Mouse (Mus musculus): ENCODE data around the gene Etl4. TPM values are rescaled to one million over a fixed set of nuclear protein-coding genes. Genes with fewer than 3 reads are reported as not detected.

Etl4 gene
- not detected in 2 replicates for total RNA-seq (2014; fragmentation: Nextera tagmentation)
- not detected in 2 replicates for total RNA-seq (2017)

DNA sequence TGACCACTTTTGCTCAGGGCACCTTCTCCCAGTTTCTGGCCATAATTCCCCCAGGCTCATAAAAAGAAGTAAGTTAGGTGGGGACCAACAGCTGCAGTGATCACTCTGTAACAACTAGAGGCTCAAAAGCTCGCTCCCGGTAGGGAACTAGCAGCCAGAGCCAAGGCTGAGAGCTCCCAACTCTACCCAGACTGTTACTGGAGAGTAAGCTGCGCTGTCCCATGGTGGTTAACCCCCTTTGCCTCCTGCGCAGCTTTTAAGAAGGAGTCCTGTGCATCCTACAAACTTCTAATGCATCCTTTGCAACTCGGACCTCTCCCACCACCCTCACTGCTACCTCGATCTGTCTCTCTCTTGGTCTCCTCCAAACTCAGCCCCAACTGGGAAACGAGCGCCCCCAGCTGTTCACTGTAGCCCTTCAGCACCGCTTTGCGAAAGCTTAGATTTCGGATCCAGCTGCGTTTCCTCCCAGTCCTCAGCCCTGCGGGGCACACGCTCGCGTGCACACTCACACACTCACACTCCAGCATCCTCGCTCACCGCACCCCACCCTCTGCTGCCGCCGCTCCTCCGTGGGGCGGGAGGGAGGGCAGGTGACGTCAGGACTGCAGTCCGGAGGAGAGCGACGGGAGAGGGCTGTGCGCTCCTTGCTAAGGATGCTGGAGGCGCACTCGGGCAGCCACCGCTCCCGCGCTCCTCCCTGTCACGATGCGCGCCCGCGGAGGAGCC lies at the start of gene Etl4:
TSS of gene Etl4 (plus strand) at position 610 of the 729 bp plus-strand sequence.
- ATAC-seq (replicated peaks; ENCODE audit: low FRiP score, low TSS enrichment, poor library complexity, severe bottlenecking), result no peak

- peak; percentile 41 for ATAC-seq (replicated peaks; ENCODE audit: low FRiP score, low TSS enrichment, poor library complexity, severe bottlenecking)
Measured at GRCm38 (mm10) chr2:19869167-19869566, 40.4 kb upstream of the Etl4 start.

DNA sequence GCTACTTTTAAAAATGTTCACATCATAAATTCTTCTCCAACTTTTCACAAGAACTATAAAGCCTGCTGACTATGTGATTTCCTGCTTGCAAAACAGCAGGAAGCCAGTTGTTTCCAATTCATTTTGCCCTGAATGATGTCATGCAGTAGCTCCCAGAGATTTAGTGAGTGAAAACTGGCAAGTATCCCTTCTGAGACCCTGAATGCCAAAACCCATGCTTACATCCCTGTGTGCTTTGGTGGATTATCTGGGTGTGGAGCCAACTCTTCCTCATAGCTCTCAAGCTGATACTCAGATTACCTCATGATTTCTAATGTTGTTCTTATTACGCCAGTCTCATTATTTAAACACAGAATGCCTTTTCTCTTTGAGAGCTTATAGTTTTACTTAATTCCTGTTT lies 37.7 kb upstream of the Etl4 start:
- ATAC-seq (replicated peaks; ENCODE audit: low FRiP score, low TSS enrichment, poor library complexity, severe bottlenecking), result no peak

GRCm38 (mm10) chr2:19890875-19891274 lies 18.7 kb upstream of the Etl4 start:
- ATAC-seq (replicated peaks; ENCODE audit: low FRiP score, low TSS enrichment, poor library complexity, severe bottlenecking), result no peak

DNA sequence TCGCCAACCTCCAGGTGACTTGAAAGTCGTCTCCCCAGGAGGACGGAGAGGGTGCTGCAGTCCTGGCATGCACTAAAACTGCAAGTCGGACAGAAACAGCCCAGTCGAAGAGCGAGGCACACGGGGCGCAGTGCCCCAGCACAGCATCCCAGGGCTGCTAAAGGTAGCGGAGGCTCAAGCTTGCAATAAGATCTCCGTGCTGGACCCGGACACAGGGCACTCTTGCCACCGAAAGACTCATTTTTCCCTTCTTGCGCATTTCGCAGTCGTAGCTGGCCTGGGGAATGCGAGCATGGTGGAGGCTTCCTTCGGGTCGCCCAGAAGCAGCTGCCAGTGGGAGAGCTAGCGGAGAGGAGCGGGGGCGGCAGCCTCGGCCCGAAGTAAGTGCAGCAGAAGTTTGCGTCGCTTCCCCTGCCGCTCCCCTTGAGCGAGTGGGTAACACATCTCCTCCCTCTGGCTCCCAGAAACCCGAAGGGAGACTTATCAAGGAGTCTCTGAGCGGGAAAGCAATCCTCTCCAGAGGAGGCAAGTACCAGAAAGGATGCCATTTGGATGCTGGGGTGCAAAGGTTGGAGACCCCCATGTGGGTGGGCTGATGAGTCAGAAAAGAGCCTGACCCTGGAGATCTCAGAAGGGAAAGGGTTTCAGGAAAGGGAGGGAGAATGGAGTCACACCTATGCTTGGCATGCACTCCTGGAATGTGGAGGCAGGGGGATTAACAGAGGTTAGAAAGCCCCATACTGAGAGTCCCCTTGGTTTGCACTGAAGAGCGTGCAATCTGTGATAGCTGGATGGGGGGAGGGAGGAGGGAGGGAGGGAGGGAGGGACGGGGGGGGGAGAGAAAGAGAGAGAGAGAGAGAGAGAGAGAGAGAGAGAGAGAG lies 560 bp downstream of the Etl4 start:
- no peak for ATAC-seq (replicated peaks; ENCODE audit: low FRiP score, low TSS enrichment, poor library complexity, severe bottlenecking)

DNA sequence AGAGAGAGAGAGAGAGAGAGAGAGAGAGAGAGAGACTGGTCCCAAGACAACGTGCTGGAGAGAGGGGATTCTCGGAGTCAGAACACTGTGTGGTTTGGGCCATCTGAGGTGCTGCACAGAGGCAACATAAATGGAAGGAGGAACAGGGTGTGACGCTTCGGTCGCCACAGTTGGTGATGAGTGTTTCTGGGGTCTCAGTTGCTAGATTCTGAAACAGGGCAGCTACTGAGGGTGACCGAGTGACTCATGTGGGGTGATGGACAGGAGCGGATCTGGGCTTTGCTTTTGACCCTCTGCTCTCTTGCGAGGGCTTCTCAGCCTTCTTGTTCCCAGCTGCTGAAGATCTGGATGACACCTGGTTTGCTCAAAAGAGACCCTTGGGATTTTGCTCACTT lies 1.2 kb downstream of the Etl4 start:
- no peak for ATAC-seq (replicated peaks; ENCODE audit: low FRiP score, low TSS enrichment, poor library complexity, severe bottlenecking)

GRCm38 (mm10) chr2:19919190-19919589 lies 9.6 kb downstream of the Etl4 start:
- ATAC-seq (replicated peaks; ENCODE audit: low FRiP score, low TSS enrichment, poor library complexity, severe bottlenecking), result 0 out of 2 replicates have a peak, but pooled peaks have one; percentile 50

- ATAC-seq (replicated peaks; ENCODE audit: low FRiP score, low TSS enrichment, poor library complexity, severe bottlenecking), result no peak
Measured at GRCm38 (mm10) chr2:19930009-19930408, 20.4 kb downstream of the Etl4 start.

DNA sequence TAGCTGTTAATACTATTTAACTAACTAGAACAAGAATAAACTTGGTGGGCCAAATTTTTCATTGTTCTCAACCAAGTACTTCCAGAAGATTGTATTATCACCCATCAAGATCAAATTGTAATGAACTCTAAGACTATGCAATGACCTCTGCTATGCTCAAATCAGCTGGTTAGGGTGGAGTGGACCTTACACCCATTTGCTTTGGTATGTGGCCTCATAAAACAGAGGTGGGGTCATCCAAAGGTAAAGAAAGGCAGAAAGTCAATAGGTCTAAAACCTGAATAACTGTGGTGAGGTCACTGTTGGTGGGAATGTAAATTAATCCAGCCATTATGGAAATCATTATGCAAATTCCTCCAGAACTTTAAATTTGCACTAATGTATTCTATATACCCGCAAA lies 24.3 kb downstream of the Etl4 start:
- no peak for ATAC-seq (replicated peaks; ENCODE audit: low FRiP score, low TSS enrichment, poor library complexity, severe bottlenecking)

GRCm38 (mm10) chr2:19945205-19945604 lies 35.6 kb downstream of the Etl4 start:
- ATAC-seq (replicated peaks; ENCODE audit: low FRiP score, low TSS enrichment, poor library complexity, severe bottlenecking), result no peak

DNA sequence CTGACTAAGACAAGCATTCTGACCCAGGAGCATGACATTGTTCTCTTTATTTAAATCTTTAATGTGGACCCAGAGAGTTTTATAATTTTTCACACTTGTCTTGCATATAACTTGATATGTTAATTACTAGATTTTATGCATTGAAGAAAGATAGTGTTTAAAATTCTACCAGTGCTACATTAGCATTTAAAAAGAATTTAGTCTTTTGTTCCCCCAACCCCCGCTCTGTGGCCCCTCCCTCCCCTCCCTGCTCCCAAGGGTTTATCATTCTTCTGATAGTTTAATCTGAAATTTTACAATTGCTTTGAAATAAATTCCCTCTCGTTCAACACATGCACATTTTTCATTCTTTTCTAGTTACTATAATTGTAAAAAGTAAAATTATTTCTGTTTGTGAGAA lies 43.4 kb downstream of the Etl4 start:
- no peak for ATAC-seq (replicated peaks; ENCODE audit: low FRiP score, low TSS enrichment, poor library complexity, severe bottlenecking)

DNA sequence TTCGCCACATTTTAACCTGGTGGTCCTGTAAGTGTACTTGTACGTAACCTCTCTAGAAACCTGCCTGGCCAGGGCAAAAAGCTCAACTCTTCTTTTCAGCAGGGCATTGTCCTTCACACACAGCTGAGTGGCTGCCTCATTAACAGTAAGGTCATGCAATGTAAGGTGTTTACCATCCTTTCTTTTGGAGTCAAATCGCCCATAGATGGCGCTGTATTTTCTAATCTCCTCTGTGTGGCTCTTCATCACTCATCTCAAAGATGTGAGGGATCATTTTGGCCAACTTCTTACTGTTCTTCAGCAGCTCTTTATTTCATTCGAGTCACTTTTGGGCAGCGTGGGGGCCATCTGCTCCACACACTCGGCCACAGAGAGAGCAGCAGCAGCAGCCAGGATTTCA lies 56.9 kb downstream of the Etl4 start:
- ATAC-seq (replicated peaks; ENCODE audit: low FRiP score, low TSS enrichment, poor library complexity, severe bottlenecking), result no peak

GRCm38 (mm10) chr2:20037671-20038070 lies 128.1 kb downstream of the Etl4 start:
- no peak for ATAC-seq (replicated peaks; ENCODE audit: low FRiP score, low TSS enrichment, poor library complexity, severe bottlenecking)

DNA sequence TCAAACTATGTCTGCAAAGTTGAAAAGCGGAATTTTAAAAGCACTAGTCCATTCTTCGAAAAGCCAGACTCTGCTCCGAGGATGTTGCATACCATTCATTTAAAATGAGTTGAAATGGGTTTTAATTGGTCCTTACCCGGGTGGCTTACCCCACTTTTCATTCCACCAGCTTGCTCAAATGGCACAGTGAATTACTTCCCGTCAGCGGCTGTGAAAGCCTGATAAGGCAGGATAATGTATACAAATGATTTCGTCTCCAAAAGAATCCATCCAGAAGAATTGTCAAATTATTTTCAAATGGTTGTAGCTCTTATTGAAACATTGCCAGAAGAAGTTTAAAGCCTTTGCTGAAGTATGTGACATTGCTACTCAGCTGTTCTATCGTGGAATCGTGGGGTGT lies 162.8 kb downstream of the Etl4 start:
- ATAC-seq (replicated peaks; ENCODE audit: low FRiP score, low TSS enrichment, poor library complexity, severe bottlenecking), result no peak

DNA sequence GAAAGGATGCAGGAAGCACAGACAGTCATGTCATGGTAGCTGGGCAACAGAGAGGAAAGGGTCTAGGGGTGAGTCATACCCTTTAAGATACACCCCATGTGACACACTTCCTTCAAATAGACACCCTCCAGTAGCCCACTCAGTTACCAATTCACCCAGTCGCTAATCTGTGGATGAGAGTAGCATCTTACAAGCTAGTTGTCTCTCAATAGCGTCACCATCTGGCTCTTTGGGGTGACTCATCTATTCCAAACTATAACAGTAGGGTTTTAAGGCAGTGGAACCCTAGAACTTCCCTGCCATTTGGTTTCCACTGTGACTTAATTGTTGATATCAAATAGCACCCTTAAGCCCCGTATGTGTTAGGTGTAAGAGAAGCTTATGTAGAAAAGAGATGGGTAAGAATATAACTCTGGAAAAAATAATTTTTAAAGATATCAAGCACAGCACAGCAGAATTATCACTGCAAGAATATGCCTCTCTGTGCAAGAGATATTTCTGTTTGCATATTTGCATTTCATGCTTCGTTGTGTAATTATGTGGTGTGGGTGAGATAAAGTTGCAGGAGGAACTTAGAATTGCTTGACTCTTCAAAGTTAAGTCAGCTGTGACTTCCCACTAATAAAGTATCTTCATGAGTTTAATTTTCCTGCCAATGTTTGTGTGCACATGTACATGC lies 166.7 kb downstream of the Etl4 start:
- no peak for ATAC-seq (replicated peaks; ENCODE audit: low FRiP score, low TSS enrichment, poor library complexity, severe bottlenecking)

DNA sequence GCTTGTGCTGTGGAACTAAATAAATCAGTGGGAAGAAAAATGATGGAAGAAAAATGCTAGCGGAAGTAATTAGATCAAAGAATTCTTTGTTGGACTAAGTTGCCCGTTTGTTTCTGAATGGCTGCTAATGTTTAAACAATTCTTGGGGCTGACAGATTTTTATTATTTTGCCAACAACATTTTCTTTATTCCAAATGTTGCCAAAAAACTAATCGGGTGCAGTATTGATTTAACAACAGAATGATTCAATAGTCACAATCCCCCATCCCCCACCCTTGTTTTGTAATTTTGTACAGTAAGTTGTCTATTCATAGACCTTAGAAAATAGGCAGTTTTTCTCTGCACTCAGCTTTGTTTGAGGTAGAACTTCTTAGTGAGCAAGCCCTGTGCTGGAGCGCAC lies 175.2 kb downstream of the Etl4 start:
- no peak for ATAC-seq (replicated peaks; ENCODE audit: low FRiP score, low TSS enrichment, poor library complexity, severe bottlenecking)

GRCm38 (mm10) chr2:20105456-20105855 lies 195.9 kb downstream of the Etl4 start:
- ATAC-seq (replicated peaks; ENCODE audit: low FRiP score, low TSS enrichment, poor library complexity, severe bottlenecking), result no peak

GRCm38 (mm10) chr2:20111703-20112102 lies 202.1 kb downstream of the Etl4 start:
- no peak for ATAC-seq (replicated peaks; ENCODE audit: low FRiP score, low TSS enrichment, poor library complexity, severe bottlenecking)

DNA sequence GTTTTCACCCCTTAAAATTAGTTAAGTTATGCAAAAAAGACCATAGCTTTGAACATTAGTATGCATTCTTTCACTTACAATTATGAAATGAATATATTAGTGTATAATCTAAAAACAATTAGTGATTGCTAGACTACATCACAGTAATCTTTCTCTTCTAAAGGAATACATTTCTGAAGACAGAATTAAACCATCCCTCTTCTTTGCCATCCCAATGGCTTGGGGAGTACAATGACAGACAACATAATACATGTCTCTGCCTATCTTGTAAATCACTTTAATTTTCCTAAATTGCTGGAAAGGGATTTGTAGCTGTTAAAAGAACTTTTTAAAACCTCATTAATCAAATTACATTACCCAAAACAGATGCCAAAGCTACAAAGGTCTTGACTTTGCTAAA lies 216.3 kb downstream of the Etl4 start:
- ATAC-seq (replicated peaks; ENCODE audit: low FRiP score, low TSS enrichment, poor library complexity, severe bottlenecking), result no peak

GRCm38 (mm10) chr2:20131792-20132191 lies 222.2 kb downstream of the Etl4 start:
- ATAC-seq (replicated peaks; ENCODE audit: low FRiP score, low TSS enrichment, poor library complexity, severe bottlenecking), result no peak
